Mouse (Mus musculus) adrenal gland, adult 2 months (tissue): ENCODE measurements around the gene Sstr3. TPM values are rescaled to one million over a fixed set of nuclear protein-coding genes. Genes with fewer than 3 reads are reported as not detected.

Experiments used
- DNase-seq: peaks from one replicate; pipeline ENCODE4 v3.0.0; 2021
- long read RNA-seq: library from polyadenylated mRNA; stranded (forward); transcript quantifications from one replicate; pipeline ENCODE4 v2.0.0, GENCODE M21; 2021
- polyA plus RNA-seq: library from polyadenylated mRNA; depleted of rRNA; stranded (reverse); fragments of >200 nt; gene quantifications from 2 replicates; pipeline ENCODE4 v1.2.3, GENCODE M21; 2012; rRNA removed
- total RNA-seq, 2 experiments: library from RNA; stranded (reverse); gene quantifications; 2 replicates each; pipeline ENCODE4 v1.2.3; 2021

Gene Sstr3
- 1 to 10 TPM in 1 of 2 experiments, under 1 TPM in 1; 0.43 to 1.6 TPM for total RNA-seq
- 0.16 and 0.93 TPM in 2 replicates for polyA plus RNA-seq
- long read RNA-seq: 0 reads

DNA sequence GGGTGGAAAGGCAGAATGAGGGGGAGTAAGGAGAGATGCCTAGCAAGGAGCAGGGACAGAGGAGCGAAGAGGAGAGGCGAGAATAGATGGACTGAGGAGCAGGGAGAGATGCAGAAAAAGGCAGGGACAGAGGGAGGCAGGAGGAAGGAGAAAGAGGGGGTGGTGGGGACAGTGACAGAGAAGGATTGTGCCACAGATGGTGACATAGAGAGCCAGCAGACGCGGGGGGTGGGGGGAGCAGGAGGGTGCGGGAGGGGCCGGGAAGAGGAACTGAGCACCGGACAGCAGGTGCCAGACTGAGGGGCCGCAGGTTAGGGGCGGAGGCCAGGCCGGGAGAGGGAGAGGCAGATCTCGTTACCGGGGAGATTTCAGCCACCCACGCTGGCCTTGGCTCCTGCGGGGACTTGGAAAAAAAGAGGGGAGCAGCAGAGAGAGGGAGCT lies at the start of gene Sstr3:
Sstr3 (minus strand) TSS at position 125 of the 441 bp plus-strand sequence.
- peak; percentile 79 for DNase-seq

DNA sequence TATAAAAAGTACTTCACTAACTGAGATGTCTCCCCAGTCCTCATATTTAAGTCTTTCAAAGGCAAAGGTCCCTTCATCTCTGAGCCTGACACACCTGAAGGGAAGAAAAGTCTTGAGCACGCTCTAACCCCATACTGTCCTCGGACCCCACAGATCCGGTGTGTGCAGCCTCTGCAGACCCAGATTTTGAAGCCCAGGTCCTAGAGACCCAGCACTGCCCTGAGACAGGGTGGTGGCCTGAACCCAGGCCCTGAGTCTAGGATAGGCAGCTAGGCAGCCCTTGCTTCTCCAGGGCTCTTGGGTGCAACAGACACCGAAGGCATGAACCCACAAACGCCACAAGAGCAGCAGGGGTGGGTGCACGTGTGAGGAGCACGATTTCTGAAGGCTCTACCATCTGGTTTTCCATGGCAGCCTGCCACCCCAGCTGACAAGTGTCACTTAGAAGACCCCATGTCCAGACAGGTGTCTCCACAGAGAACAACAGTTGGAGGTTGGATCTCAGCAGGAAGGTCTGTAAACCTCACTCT lies 49.5 kb upstream of the Sstr3 start:
- DNase-seq: no peak

DNA sequence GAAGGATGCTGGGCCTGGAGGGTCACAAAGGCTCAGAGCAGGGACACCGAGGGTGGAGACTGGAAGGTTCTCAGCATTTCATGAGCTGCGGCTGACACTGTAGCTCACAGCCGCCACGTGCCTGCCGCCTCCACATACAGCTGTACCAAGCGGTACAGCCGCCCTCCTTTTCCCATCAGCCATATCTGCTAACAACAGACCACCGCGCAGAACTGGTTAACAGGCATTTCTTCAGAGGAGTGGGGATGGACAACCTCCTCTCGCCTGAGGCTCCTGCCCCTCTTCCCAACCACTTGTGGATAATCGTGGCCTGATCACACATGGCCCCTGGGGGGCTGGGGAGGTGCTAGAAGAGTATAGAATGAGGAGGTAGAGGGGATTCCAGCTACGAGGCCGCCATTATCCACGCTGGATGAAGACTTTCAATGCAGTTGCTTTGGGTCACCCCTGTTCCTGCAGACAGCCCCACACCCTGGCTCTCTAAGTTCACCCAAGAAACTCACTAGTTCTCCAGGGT lies 48.0 kb upstream of the Sstr3 start:
- DNase-seq: no peak

DNA sequence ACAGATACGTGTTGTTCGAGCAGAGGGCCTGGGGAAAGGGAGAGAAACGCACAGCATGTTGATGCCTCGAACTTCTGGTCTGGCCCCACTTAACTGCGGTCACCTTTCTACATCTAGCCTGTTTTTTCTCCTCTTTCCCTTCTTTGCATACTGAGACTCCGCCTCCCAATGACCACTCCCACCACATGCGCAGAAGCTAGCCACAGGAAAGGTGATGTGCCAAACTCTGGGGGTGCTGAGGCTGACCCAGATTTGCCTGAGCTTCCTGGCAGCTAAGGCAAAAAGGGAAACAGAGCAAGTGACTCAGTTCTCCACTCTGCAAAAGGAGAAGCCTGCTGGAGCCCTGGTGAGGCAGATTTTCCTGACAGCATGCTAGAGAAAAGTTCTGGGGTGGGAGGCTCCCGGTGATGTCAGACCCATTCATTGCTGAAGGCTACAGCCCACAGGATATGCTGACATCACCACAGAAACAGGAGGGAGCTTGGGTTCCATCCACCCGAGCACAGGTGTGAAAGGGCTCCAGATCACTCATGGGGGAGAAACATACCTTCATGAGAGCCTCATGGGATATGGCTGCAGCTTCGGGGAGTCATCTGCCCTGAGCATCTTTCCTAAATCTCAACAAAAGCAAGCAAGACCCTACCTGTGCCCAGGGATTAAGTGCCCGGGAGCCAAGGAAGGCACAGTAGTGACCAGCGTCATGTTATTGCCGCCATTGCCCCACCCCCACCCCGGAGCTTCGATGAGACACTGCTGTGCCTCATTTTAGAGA lies 47.4 kb upstream of the Sstr3 start:
- no peak for DNase-seq

DNA sequence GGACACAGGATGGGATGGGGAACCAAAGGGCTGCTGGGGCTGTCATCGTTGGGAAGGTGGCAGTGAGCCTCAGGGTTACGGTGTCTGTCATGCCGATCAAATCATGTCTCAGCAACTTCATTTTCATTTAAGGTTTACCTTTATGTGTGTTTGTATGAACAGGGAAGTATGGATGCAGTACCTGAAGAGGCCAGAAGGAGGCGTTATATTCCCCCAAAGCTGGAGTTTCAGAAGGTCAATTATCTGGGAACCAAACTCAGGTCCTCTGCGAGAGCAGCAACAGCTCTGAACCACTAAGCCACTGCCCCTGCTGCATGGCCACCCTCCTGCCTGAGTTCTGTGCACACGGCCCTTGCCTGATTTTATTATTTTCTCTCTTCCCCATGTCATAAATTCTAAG lies 46.3 kb upstream of the Sstr3 start:
- no peak for DNase-seq

DNA sequence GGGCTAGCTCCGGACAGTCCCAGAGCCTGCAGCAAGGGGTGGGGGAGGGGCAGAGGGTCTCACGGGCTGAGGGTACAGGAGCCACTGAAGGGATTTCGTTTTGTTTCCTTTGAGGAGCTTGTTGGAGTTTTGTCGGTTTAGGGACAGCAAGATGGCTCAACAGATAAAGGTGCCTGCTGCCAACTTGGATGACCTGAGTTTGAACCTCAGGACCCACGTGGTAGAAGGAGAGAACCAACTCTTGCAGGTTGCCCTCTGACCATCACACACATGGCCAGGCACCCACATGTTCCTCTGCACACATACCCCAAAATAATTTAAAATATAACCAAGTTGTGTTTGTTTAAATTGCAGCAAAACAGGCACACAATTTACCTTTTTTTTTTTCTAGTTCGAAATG lies 45.5 kb upstream of the Sstr3 start:
- no peak for DNase-seq

DNA sequence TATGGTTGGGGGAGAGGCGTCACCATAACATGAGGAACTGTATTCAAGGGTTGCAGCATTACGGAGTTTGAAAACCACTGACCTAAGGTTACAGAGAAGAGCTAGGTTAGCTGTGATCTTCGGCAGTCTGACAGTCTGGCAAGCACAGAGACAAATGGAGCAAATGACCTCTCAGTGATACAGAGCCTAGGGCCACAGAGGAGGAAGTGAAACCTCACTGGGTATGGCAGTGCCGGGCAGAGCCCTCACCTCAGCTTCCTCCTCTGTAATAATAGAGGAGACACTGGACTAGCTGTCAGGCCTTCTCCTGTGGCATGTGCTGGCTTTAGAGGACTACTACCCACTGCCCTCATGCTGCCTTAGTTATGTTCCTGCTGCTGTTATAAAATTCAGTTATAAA lies 44.4 kb upstream of the Sstr3 start:
- no peak for DNase-seq

DNA sequence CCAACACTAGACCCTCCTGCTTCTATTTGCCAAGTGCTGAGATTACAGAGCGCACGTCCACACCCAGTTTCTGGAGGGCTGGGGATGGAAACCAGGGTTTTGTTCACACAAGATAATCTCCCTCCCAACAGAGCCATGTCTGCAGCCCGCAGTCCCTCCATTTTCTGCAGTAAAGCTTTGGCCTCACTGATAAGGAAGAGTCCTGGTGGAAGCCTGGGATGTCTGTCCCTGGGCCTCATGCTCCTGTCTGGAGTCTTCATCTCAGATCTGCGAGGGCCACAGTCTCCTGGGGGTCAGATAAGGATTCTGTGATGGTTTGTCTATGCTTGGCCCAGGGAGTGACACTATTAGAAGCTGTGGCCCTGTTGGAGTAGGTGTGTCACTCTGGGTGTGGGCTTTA lies 43.6 kb upstream of the Sstr3 start:
- DNase-seq: no peak

DNA sequence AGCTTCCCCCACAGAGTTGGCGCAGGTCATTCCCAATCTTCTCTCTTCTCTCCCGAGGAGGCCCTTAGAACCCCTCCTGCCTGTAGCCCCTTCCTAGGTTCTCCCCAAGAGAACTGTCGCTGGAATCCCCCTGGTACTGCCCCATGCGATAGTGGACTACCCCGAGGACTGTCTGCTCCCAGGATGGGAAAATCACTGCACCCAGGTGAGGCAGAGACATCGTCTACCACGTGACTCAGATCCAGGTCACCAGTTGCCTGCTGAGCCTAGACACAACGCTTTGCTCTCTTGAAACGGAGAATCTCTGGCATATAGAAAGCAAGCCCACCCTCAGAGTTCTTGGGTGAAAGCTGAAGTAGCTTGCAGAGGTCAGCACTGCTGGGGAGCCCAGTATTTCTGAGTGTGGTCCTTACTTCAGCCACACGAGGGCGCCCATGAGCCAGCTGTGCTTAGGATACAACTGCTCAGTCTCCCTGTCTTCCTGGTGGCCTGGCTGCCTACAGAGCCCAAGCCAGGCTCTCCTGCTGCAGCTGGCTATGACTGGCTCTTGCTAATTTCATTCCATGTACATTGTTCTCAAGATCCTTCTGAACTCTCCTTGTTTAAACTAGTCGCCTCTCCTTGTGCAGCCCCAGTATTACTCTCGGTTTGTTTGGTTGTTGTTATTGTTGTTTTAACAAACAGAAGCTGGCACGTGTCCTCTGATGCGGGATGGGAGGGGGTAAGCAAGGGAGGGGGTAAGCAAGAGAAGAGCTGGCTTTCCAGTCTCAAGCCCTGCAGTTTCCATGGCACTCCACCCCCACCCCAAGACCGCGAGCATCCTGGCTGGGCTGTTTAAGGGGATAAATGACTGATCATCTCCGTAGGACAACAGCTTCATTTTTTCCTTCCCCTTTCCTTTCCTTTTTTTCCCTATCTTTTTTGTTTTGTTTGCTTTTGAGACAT lies 42.8 kb upstream of the Sstr3 start:
- peak; percentile 89 for DNase-seq

DNA sequence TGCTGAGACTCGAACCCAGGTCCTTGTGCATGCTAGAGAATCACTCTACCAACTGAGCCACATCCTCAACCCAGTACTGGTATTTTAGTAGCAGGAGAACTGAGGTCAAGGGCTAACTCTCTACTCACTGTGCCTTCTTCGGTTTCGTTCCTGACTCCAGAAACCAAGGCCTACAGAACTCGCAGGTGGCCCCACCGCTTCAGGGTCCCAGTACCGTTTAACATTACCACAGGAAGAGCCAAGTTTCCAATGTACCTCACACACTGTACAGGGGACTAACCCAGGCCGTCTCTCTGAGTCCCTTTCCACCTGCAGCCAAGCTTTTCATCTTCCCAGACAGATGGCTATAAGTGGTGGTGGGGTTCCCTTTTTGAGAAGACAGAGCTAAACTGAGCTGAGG lies 40.9 kb upstream of the Sstr3 start:
- DNase-seq: no peak

DNA sequence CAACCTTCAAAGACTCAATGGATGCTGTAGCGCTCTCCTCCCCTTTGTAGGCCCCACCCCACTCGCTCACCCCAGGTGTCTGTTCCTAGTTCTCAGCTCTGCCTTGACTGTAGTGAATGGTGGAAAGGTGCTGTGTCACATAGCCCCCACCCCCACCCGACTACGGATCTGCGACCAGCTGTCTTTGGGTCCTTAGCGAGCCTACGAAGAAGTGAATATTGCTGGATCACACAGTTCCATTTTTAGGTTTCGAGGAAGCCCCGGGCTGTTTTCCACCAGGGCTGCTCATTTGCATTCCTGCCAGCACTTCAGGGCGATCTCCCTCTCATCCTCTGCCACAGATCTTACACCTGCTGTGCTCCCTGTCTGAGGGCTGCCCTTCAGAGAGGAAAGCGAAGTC lies 38.9 kb upstream of the Sstr3 start:
- DNase-seq: no peak

DNA sequence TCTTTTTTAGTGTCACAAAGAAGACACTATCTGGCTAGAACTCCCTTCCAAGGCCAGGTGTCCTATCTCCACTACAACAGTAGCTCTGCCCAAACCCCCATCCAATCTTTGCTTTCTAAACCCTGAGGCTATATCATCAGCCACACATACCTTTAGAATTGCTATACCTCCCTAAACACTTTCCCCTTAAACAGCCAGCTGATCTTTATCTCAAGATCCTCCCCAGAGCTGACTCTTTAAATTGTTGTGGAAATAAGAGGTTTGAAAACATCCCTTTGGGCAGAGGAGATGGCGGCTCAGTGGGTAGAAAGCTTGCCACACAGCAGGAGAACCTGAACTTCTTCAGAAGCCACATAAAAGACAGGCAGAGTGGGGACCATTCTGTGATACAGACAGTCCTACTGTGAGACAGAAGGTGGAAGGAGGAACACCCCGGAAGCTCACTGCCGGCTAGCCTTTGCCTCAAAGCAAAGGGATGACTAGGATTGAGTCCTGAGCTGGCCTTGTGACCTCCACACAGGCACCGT lies 31.9 kb upstream of the Sstr3 start:
- no peak for DNase-seq

DNA sequence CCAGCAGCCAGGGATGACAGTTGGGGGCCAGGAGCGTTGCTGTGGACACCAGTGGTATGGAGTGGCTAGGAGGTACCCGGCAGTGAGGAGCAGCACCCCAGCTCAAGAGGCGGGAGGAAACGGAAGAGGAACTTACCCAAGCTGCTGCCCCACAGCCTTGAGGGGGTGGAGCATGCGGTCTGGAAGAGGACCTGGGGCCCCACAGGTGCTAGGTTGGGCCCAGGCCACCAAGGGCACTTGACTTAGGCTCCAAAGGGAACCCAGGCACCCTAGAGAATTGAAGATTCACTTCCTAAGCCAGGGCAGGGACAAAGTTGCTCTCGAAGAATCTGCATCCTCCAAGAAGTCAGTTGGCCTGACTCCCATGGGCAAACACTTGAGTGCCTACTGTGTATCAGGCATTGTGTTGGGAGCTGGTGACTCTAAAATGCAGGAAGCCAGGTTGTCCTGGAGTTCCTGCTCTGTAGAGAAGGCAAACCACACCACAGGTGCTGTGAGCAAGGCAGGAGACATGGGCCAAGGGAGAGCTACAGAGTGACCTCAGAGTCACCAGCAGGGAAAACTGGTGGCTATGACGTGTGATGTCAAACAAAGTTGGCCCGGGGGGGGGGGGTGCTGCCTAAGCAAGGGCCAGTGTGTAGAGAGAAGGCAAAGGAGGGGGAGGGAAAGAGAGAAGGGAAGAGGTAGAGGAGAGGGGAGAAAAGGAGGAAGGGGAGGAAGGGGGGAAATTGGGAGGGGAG lies 28.3 kb upstream of the Sstr3 start, which contains the start of gene Rac2:
Rac2 (minus strand) TSS at position 126 of the 740 bp plus-strand sequence.
- no peak for DNase-seq

DNA sequence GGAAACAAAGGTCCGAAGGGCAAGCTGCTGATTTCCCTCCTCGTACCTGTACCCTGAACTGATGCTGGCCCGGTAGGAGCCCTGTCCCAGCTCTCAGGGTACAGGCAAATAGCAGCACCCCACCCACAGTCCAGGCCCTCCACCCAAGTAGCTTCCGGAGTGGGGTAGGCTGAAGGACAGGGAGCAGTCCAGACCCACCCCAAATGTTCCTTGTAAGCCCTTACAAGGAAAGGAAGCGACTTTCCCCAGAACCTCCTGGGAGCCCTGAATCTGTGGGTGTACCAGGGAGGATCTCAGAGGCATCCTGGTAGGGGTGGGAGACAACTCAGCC lies 27.8 kb upstream of the Sstr3 start:
- DNase-seq: no peak

DNA sequence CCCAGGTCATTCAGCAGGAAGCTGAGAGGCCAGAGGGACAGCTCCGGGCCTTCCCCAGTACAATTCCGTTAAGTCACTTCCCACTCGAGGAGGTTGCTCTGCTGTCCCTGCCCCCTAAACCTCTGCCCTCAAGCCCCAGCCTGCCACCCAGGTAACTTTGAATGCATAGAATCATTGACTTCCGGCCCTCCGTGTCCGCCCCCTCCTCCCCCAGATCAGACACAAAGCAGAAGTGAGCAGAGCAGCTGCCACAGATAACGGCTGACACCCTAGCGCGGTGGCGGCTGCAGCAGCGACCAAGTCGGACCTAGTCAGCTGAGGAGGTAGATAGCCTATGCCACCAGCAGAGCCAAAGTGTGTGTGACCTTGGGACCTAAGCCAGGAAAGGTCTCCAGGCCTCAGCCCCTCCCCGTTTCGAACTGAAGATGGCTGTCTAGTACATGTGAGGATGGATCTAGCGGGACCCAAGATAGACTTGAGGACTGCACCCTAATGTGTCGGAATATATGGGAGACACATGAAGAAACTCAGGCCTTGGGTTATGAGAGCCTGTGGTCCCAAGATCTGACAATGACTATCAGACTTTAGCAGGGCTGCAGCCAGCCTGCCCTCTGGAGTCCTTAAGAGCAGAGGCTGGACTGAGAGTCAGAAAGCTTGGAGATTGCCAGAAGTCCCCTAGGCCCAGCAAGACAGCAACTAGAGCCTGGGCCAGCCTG lies 27.2 kb upstream of the Sstr3 start:
- DNase-seq: no peak

DNA sequence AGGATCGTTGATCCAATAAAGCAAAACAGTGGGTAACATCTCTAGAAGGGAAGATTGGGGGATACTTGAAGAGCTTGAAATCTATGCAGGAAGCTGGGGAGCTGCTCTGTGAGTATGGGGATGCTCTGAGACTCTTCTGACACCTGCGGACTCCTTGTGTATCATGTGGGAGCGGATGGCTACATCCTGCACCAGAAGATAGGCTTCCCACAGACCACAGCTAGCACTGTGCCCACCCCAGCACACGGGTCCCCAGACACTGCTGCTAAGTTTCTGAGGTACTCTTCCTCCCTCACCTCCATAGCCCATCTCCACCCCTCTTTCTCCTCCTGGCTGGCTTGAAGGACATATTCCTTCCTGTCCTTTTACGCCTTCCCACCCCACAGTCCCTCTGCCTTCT lies 25.7 kb upstream of the Sstr3 start:
- no peak for DNase-seq

DNA sequence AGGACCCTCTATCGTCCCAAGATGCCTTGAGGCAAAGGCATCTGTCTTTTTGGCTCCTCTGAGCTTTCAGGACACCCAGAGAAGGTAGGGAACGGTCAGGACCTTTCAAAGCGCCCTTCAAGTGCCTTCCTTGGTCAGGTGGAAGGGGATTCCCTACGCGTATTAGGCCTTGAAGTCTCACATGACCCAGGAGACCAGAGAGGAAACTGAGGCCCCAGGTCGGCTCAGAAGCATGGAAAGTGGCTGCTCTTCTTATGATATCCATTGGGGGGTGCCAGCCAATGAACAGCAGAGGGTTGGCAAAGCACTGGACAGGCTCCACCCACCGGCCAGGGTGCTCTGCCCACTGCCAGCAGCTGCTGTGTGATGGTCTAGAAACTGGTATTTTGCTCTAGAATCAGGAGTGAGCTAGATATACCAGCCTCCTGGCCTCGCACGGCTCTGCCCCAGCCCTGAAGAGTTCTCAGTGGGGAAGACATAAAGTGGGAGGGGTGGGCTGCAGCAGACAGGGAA lies 23.2 kb upstream of the Sstr3 start:
- DNase-seq: no peak

DNA sequence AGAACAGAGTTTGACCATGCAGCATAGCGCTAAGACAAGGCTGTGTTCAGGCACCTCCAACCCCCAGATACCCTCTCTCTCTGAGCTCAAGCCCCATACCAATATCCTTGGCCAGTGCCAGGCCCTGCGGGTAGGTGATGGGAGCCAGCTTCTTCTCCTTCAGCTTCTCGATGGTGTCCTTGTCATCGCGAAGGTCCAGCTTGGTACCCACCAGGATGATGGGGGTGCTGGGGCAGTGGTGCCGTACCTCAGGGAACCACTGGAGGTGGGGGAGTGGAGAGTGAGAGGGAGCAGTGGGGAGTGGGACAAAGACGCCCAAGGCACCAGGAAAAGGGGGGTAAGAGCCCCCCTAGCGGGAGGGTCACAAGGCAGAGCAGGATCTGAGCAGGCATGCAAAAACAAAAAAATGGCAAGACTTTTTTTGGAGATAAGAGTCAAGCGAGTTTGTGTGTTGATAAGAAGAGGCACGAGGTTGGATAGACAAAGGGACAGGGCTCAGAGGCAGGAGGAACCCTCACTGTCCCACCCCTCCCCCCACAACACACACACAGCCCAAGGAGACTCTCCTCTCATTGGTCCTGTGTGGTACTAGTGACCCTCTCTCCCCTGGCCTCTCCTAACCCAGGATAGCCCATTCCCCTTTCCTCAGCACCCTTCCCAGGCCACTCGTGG lies 20.4 kb upstream of the Sstr3 start:
- no peak for DNase-seq

DNA sequence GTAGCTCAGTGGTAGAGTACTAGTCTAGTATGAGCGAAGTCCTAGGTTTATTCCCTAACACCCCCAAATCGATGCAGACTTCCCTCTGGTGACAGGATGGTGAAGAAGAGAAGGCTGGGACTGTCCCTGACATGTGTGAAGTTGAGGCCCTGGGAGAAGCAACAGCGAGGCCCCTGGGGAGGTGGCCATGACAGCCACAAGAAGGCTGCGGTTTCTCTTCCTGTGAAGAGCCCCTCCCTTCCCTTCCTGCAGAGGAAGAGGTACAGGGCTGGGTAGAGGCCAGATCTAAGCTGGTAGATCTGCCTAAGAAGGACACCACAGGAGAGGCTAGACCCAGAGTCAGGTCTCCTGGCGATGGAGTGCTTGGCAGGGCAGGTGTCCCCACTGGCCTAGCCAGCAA lies 19.5 kb upstream of the Sstr3 start:
- no peak for DNase-seq

DNA sequence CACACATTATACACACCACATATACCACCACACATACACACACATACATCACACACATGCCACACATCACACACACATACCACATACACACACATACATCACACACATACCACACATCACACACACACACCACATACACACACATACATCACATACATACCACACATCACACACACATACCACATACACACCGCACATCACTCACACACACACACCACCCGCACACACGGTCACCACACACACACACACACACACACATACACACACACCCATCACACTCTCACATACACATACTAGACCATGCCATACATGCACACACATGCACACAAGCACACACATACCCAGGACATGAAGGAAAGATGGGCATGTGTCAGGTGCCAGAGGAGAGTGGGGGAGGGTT lies 18.9 kb upstream of the Sstr3 start:
- no peak for DNase-seq
